Mouse (Mus musculus) testis, adult 2 months (tissue): ENCODE data around the gene Rdh16.

Source experiments
- CTCF ChIP-seq: fragments of 200-500 bp; IDR thresholded peaks from 2 replicates; pipeline ENCODE4 v1.5.1; 2012; ENCODE audit warnings: low read depth, mild to moderate bottlenecking, inconsistent platforms, low read length, moderate library complexity; ENCODE audit not compliant: control insufficient read depth, insufficient read depth, insufficient replicate concordance
- POLR2A ChIP-seq: fragments of 200-500 bp; IDR thresholded peaks from 2 replicates; pipeline ENCODE4 v1.6.1; 2012; ENCODE audit warnings: low read depth, mild to moderate bottlenecking, inconsistent platforms, low read length, moderate library complexity; ENCODE audit not compliant: control insufficient read depth

DNA sequence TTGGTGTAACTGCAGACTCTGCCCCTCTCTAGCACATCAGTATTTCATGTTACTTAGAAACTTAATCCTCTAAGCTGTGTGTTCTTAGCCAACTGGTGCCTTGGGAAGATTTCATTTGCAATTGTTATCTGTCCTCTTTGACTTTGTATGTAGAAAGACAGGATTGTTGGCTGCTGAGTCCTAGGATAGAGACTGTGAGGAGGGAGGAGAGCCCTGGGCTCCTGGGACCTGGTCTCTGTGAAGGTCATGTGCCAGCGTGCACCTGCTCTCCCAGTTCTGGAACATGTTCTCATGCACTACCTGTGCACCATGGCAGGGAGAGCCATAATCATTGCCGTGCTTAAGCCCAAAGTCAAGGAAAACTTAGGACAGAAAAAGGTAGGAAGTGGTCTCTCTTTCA lies 660 bp downstream of the Rdh16 start:
- TF ChIP-seq CTCF = no peak
- TF ChIP-seq POLR2A = no peak
